Mouse (Mus musculus): ENCODE measurements at regions not wholly inside any gene's neighbourhood (a gene's known extent, or its start where the extent isn't known, plus 50 kb on each side); places are given as distances from the start of the nearest gene placed in this dataset.

GRCm38 (mm10) chr8:44689837-44690592, 245.2 kb upstream of the Fat1 start:
- TF ChIP-seq CTCF (IDR thresholded peaks at IDR 0.05; ENCODE audit: low read depth) = no peak
- TF ChIP-seq EP300 (IDR thresholded peaks at IDR 0.05; ENCODE audit: low read depth) = no peak
